ENCODE assay signal across 14 mouse cellular contexts in genomic region chr16:29977711-29978110, GRCm38 (mm10).
A peak's percentile ranks its signal among the peaks of the same experiment; 100 is the strongest.
DNase-seq lines count a peak whose midpoint lies in the region; ATAC-seq and TF ChIP-seq lines count a peak whose summit lies in the region.
"Had no signal": no experiment of that assay in that cellular context is flagged by ENCODE, and none has a peak within 500 bp of the region (broad histone marks: within the 10 kb centered on the region; RNA-seq: fewer than 3 reads in every experiment).

No protein-coding gene starts in this region.

- H3K27ac ChIP-seq in neural tube, embryonic 11.5 days (ENCODE audit: low read depth, low read length), result no peak overlapping the region
- no peak overlapping the region for H3K27ac ChIP-seq in neural tube, embryonic 15.5 days (replicated peaks)
- no peak overlapping the region for H3K27ac ChIP-seq in ES-E14 (ENCODE audit: insufficient read depth, low read depth, low read length, poor library complexity, severe bottlenecking)
- no peak overlapping the region for H3K27ac ChIP-seq in limb, embryonic 14.5 days (replicated peaks; ENCODE audit: low read depth, low read length)
- no peak overlapping the region for H3K27ac ChIP-seq in heart, embryonic 10.5 days
- H3K27ac ChIP-seq: hindbrain, embryonic 10.5 days; kidney, embryonic 15.5 days had no signal

- no peaks in the 10 kb centered on the region for H3K9me3 ChIP-seq in neural tube, embryonic 11.5 days (ENCODE audit: control insufficient read depth, low read length)
- no peaks in the 10 kb centered on the region for H3K9me3 ChIP-seq in neural tube, embryonic 15.5 days (replicated peaks)
- H3K9me3 ChIP-seq in ES-E14 (ENCODE audit: control insufficient read depth, insufficient read depth, low read depth, low read length), result no peaks in the 10 kb centered on the region
- no peaks in the 10 kb centered on the region for H3K9me3 ChIP-seq in limb, embryonic 14.5 days (ENCODE audit: control insufficient read depth, low read length)
- no peaks in the 10 kb centered on the region for H3K9me3 ChIP-seq in heart, embryonic 10.5 days
- H3K9me3 ChIP-seq: G1E; hindbrain, embryonic 10.5 days; kidney, embryonic 15.5 days had no signal

- H3K27me3 ChIP-seq in neural tube, embryonic 11.5 days (ENCODE audit: control insufficient read depth, insufficient read depth, low read length), result no peaks in the 10 kb centered on the region
- 0 out of 2 replicates have a peak, but pooled peaks cover 2% of the 10 kb centered on the region for H3K27me3 ChIP-seq in neural tube, embryonic 15.5 days (replicated peaks)
- no peaks in the 10 kb centered on the region for H3K27me3 ChIP-seq in limb, embryonic 14.5 days (ENCODE audit: control insufficient read depth, insufficient read depth, low read length)
- peaks cover 12% of the 10 kb centered on the region; the same call in 1 of the 2 replicates for H3K27me3 ChIP-seq in heart, embryonic 10.5 days (ENCODE audit: insufficient read depth, poor library complexity, severe bottlenecking)

- H3K4me2 ChIP-seq in neural tube, embryonic 11.5 days (ENCODE audit: low read depth), result no peak overlapping the region
- no peak overlapping the region for H3K4me2 ChIP-seq in neural tube, embryonic 15.5 days
- H3K4me2 ChIP-seq in limb, embryonic 14.5 days (replicated peaks; ENCODE audit: low read depth, low read length, severe bottlenecking), result no peak overlapping the region
- H3K4me2 ChIP-seq: kidney, embryonic 15.5 days had no signal

- TF ChIP-seq POLR2A in limb, embryonic 14.5 days (IDR thresholded peaks at IDR 0.05; ENCODE audit: borderline replicate concordance, extremely low read depth, insufficient read depth, insufficient read length), result no peak

- no peaks in the 10 kb centered on the region for H3K36me3 ChIP-seq in neural tube, embryonic 11.5 days (ENCODE audit: control insufficient read depth, insufficient read depth, low read length)
- no peaks in the 10 kb centered on the region for H3K36me3 ChIP-seq in neural tube, embryonic 15.5 days
- no peaks in the 10 kb centered on the region for H3K36me3 ChIP-seq in ES-E14 (ENCODE audit: control insufficient read depth, insufficient read depth, low read length, poor library complexity, severe bottlenecking)
- H3K36me3 ChIP-seq in limb, embryonic 14.5 days (ENCODE audit: control insufficient read depth, insufficient read depth, low read length), result no peaks in the 10 kb centered on the region
- H3K36me3 ChIP-seq in heart, embryonic 10.5 days, result no peaks in the 10 kb centered on the region
- H3K36me3 ChIP-seq: G1E; hindbrain, embryonic 10.5 days; kidney, embryonic 15.5 days had no signal

- ATAC-seq in neural tube, embryonic 11.5 days (ENCODE audit: insufficient read depth, low FRiP score, low TSS enrichment), result no peak
- no peak for ATAC-seq in neural tube, embryonic 15.5 days (ENCODE audit: low FRiP score)
- ATAC-seq in limb, embryonic 14.5 days (ENCODE audit: low FRiP score, low read depth), result no peak
- peak; percentile 83 for ATAC-seq in monocyte, adult 5-6 weeks (replicated peaks; ENCODE audit: insufficient number of reproducible peaks, low FRiP score, low TSS enrichment, poor library complexity, severe bottlenecking)
- no peak for ATAC-seq in erythroblast, adult 5-6 weeks (replicated peaks; ENCODE audit: low FRiP score, poor library complexity, severe bottlenecking)

- no peak overlapping the region for H3K4me3 ChIP-seq in neural tube, embryonic 11.5 days (ENCODE audit: low read depth, low read length)
- no peak overlapping the region for H3K4me3 ChIP-seq in neural tube, embryonic 15.5 days (replicated peaks)
- H3K4me3 ChIP-seq in ES-E14 (ENCODE audit: insufficient read depth in 1 of 2, low read depth in 1 of 2, low read length in 2 of 2, poor library complexity in 1 of 2, severe bottlenecking in 1 of 2), result no peak overlapping the region
- H3K4me3 ChIP-seq in limb, embryonic 14.5 days (replicated peaks; ENCODE audit: low read length), result no peak overlapping the region
- H3K4me3 ChIP-seq in heart, embryonic 10.5 days, result no peak overlapping the region
- H3K4me3 ChIP-seq: hindbrain, embryonic 10.5 days; kidney, embryonic 15.5 days had no signal

- in situ Hi-C loops in ES-E14 (cut with MboI; ENCODE audit: low sequenced_read_pairs in 2 of 2, unreplicated experiment in 2 of 2), result no loop called here

- peaks cover 5% of the 10 kb centered on the region for H3K4me1 ChIP-seq in neural tube, embryonic 11.5 days (ENCODE audit: control insufficient read depth, insufficient read depth, low read length)
- no peaks in the 10 kb centered on the region for H3K4me1 ChIP-seq in neural tube, embryonic 15.5 days
- H3K4me1 ChIP-seq in ES-E14 (ENCODE audit: control insufficient read depth in 2 of 2, insufficient read depth in 2 of 2, low read length in 2 of 2, poor library complexity in 1 of 2), result peaks cover 14 to 22% of the 10 kb centered on the region in 2 experiments
- H3K4me1 ChIP-seq in limb, embryonic 14.5 days (ENCODE audit: control insufficient read depth, insufficient read depth, low read length), result peaks cover 8% of the 10 kb centered on the region; the same call in 1 of the 2 replicates
- H3K4me1 ChIP-seq in heart, embryonic 10.5 days, result peaks cover 25% of the 10 kb centered on the region

- peak; percentile 8 for DNase-seq in neural tube, embryonic 11.5 days (ENCODE audit: low spot score)
- DNase-seq in ES-E14 (ENCODE audit: low read depth, low spot score), result peak; percentile 42
- DNase-seq in limb, embryonic 14.5 days (ENCODE audit: low spot score), result no peak
- no peak for DNase-seq in cerebellum, postnatal 14 days
- DNase-seq in heart, embryonic 10.5 days (ENCODE audit: low spot score), result no peak
- DNase-seq: adrenal gland, adult 8-10 months; cerebellum, adult 2 months; gastrocnemius, postnatal 10 days had no signal

- H3K9ac ChIP-seq in neural tube, embryonic 11.5 days (ENCODE audit: low read length), result no peak overlapping the region
- no peak overlapping the region for H3K9ac ChIP-seq in neural tube, embryonic 15.5 days (replicated peaks)
- 0 out of 2 replicates have a peak overlapping the region, but pooled peaks have one; percentile 9 for H3K9ac ChIP-seq in ES-E14 (ENCODE audit: insufficient read depth, low read depth, low read length, poor library complexity, severe bottlenecking)
- 0 out of 2 replicates have a peak overlapping the region, but pooled peaks have one; percentile 25 for H3K9ac ChIP-seq in limb, embryonic 14.5 days (ENCODE audit: low read depth, low read length, severe bottlenecking)
- H3K9ac ChIP-seq: kidney, embryonic 15.5 days had no signal

- WGBS in neural tube, embryonic 11.5 days, result 47% methylated on average over 8 of the region's 8 CpGs
- WGBS in neural tube, embryonic 15.5 days, result 62% methylated on average over 8 of the region's 8 CpGs
- WGBS in limb, embryonic 14.5 days, result 48% methylated on average over 8 of the region's 8 CpGs
- 56% methylated on average over 8 of the region's 8 CpGs for WGBS in heart, embryonic 10.5 days

TF ChIP-seq in ES-E14, 5 proteins besides CTCF, POLR2A, EP300 and RAD21:
- TF ChIP-seq HCFC1 (IDR thresholded peaks at IDR 0.05; ENCODE audit: borderline replicate concordance, insufficient read depth, low read length) (no peak), ZNF384 (IDR thresholded peaks at IDR 0.05; ENCODE audit: low read depth, low read length) (no peak), ZC3H11A (IDR thresholded peaks at IDR 0.05; ENCODE audit: borderline replicate concordance, low read depth, low read length) (no peak), MAFK (IDR thresholded peaks at IDR 0.05; ENCODE audit: insufficient read depth, low read depth, low read length) (no peak), CHD2 (IDR thresholded peaks at IDR 0.05; ENCODE audit: low read depth, low read length) (no peak)
TF ChIP-seq in ES-E14: peak in this region for 0.

Comparison
In these comparisons a context has a peak if more than half of its experiments do, and no peak if none do; other contexts are left out.
1. DNase-seq: peak in neural tube, embryonic 11.5 days (single experiment) and ES-E14 (single experiment); none in limb, embryonic 14.5 days (single experiment), cerebellum, postnatal 14 days (0 of 2) and heart, embryonic 10.5 days (single experiment).
2. H3K9ac ChIP-seq: peak in ES-E14 (single experiment) and limb, embryonic 14.5 days (single experiment); none in neural tube, embryonic 11.5 days (single experiment) and neural tube, embryonic 15.5 days (single experiment).